Comparison of ENCODE assay signal across 8 mouse cellular contexts in genomic region chr10:79097161-79097754, GRCm38 (mm10). TPM values are rescaled to one million over a fixed set of nuclear protein-coding genes. Genes with fewer than 3 reads are reported as not detected.
A peak's percentile ranks its signal among the peaks of the same experiment; 100 is the strongest.
DNase-seq lines count a peak whose midpoint lies in the region; ATAC-seq lines count a peak whose summit lies in the region.

Gene 2610008E11Rik (minus strand): TSS chr10:79097600.

- under 1% methylated on average over 36 of the region's 36 CpGs for WGBS in hindbrain, embryonic 16.5 days
- under 1% methylated on average over 34 of the region's 36 CpGs for WGBS in macrophage (ENCODE audit: missing documents)

- no peaks in the 10 kb centered on the region for H3K9me3 ChIP-seq in hindbrain, embryonic 16.5 days (ENCODE audit: control insufficient read depth, low read length)

- no peaks in the 10 kb centered on the region for H3K27me3 ChIP-seq in hindbrain, embryonic 16.5 days (replicated peaks; ENCODE audit: control insufficient read depth, insufficient read depth, low read length)

- peak within 1 kb of the TSS; percentile 99 for H3K27ac ChIP-seq in hindbrain, embryonic 16.5 days (ENCODE audit: low read depth, low read length)
- 0 out of 2 replicates have a peak within 1 kb of the TSS, but pooled peaks have one; percentile 5 for H3K27ac ChIP-seq in macrophage

- peaks cover 17% of the 10 kb centered on the region for H3K4me1 ChIP-seq in hindbrain, embryonic 16.5 days (ENCODE audit: control insufficient read depth, insufficient read depth, low read depth, low read length)

- peaks cover 8% of the 10 kb centered on the region for H3K36me3 ChIP-seq in hindbrain, embryonic 16.5 days (ENCODE audit: control insufficient read depth, insufficient read depth, low read length)
- H3K36me3 ChIP-seq in macrophage (ENCODE audit: inconsistent target) = peaks cover 2% of the 10 kb centered on the region; the same call in 1 of the 2 replicates

- peak within 1 kb of the TSS; percentile 94 for H3K9ac ChIP-seq in hindbrain, embryonic 16.5 days (ENCODE audit: low read depth, low read length)

- H3K4me2 ChIP-seq in hindbrain, embryonic 16.5 days (ENCODE audit: low read length) = peak within 1 kb of the TSS; percentile 72

- ATAC-seq in hindbrain, embryonic 16.5 days = peak; percentile 100

- H3K4me3 ChIP-seq in hindbrain, embryonic 16.5 days (ENCODE audit: low read length) = peak within 1 kb of the TSS; percentile 65
- peak within 1 kb of the TSS; percentile 65 for H3K4me3 ChIP-seq in macrophage (ENCODE audit: inconsistent target)

- H3K79me2 ChIP-seq in macrophage (ENCODE audit: inconsistent target) = peaks cover 6% of the 10 kb centered on the region; the same call in 1 of the 2 replicates

- DNase-seq in WW6 (ENCODE audit: low read depth, low spot score) = peak; percentile 84
- DNase-seq in cerebellum, postnatal 4 days (ENCODE audit: low spot score in 2 of 2) = peak; percentile 82 to 93
- peak; percentile 95 for DNase-seq in gastrocnemius, adult 18-20 months (ENCODE audit: low spot score)
- DNase-seq in left cerebral cortex, adult 18-20 months (ENCODE audit: low spot score in 2 of 2) = peak; percentile 84 to 93
- peak; percentile 94 for DNase-seq in right cerebral cortex, adult 18-20 months
- DNase-seq in urinary bladder, postnatal 10 days (ENCODE audit: low spot score) = peak; percentile 59

RNA-seq across cellular contexts. Expression of gene 2610008E11Rik, which starts in this region (rescaled TPM):
- total RNA-seq in gastrocnemius, adult 18-20 months (2021) = 1 to 10 TPM; 8.9 to 9.1 TPM
- polyA plus RNA-seq in hindbrain, embryonic 16.5 days (2015; fragmentation: Nextera tagmentation; extraction: Ambion mirVana) = 38.5 and 43.5 TPM in 2 replicates
- 10 to 100 TPM; 19.3 to 20.8 TPM for total RNA-seq in left cerebral cortex, adult 18-20 months (2021)
- total RNA-seq in macrophage (2018; cell fraction: chromatin; rRNA removed) = 10 to 100 TPM in 19 of 26 experiments, 1 to 10 TPM in 7; 4.2 to 51.6 (median 22.0) TPM
- 1 to 10 TPM in 23 of 26 experiments, under 1 TPM in 3; 0.61 to 6.8 (median 4.1) TPM for total RNA-seq in macrophage (2018; cell fraction: cytosol; rRNA removed)
- total RNA-seq in macrophage (2018; cell fraction: nucleus; rRNA removed) = 10 to 100 TPM in 16 of 26 experiments, 1 to 10 TPM in 10; 2.2 to 37.0 (median 13.0) TPM
- 4.2 to 6.6 TPM (median 4.8 TPM) in 3 replicates for polyA plus RNA-seq in macrophage (2018)

Comparison
In these comparisons a context has a peak if more than half of its experiments do, and no peak if none do; other contexts are left out.
1. Peak in every context shown above with its lines: DNase-seq, ATAC-seq, H3K4me3 ChIP-seq and H3K27ac ChIP-seq.